Mouse (Mus musculus) embryonic facial prominence, embryonic 10.5 days (tissue): ENCODE results near the gene R3hdml. TPM values are rescaled to one million over a fixed set of nuclear protein-coding genes. Genes with fewer than 3 reads are reported as not detected.

Experiments used
- DNase-seq: peaks from one replicate; pipeline ENCODE4 v3.0.0-alpha.2; 2017; ENCODE audit warnings: low spot score
- H3K27ac ChIP-seq: fragments of 300-500 bp; sonication (generic); replicated peaks from 2 replicates; pipeline ENCODE4 v1.5.1; 2016; ENCODE audit warnings: mild to moderate bottlenecking
- H3K27me3 ChIP-seq: fragments of 300-500 bp; sonication (generic); replicated peaks from 2 replicates; pipeline ENCODE4 v1.6.1; 2016; ENCODE audit warnings: low read depth, mild to moderate bottlenecking; ENCODE audit not compliant: poor library complexity, severe bottlenecking
- H3K36me3 ChIP-seq: fragments of 300-500 bp; sonication (generic); replicated peaks from 2 replicates; pipeline ENCODE4 v1.6.1; 2016; ENCODE audit warnings: mild to moderate bottlenecking, moderate library complexity
- H3K4me1 ChIP-seq: fragments of 300-500 bp; sonication (generic); 2 replicates; pipeline ENCODE4 v1.6.1; 2016
- H3K4me3 ChIP-seq: fragments of 300-500 bp; sonication (generic); 2 replicates; pipeline ENCODE4 v1.5.1; 2016; ENCODE audit warnings: mild to moderate bottlenecking, moderate library complexity
- H3K9me3 ChIP-seq: fragments of 300-500 bp; sonication (generic); 2 replicates; pipeline ENCODE4 v1.6.1; 2016; ENCODE audit warnings: mild to moderate bottlenecking
- WGBS: fragments of 180-500 bp; shearing (Covaris S2); methylation state at CpG from one replicate; pipeline ENCODE4 v1.1.7; 2016; 5-methylcytosine and 5-hydroxymethylcytosine counted together
- polyA plus RNA-seq: library from polyadenylated mRNA; unstranded; fragments of >200 nt; fragmentation: Nextera tagmentation; extraction: Ambion mirVana; gene quantifications from 2 replicates; pipeline ENCODE4 v1.2.1, GENCODE M21; 2016

The R3hdml gene
- polyA plus RNA-seq, 1 experiment from 2014 or later: not detected

DNA sequence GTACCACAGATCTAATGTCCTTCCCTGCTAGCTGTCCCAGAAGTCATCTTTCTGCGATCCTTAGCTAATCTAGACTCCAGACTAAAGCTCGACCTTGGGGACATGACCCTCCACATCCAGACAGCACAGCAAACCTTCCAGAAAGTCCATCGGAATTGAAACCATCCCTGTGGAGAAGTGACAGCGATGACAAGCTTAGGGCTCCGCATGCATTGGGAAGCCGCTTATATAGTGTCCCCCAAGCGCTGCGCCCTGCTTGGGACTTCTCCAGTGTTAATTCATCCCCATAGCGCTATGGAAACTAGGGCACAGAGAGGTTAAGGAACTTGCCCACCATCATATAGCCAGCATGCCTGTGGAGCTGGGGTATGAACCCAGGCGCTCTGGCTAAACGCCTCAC, 29.3 kb upstream of the R3hdml start:
- Histone ChIP-seq H3K9me3 (no peaks in the 10 kb centered on the region), H3K4me1 (peaks cover 5% of the 10 kb centered on the region; the same call in 1 of the 2 replicates), H3K27ac (no peak overlapping the region), H3K27me3 (peaks cover 23% of the 10 kb centered on the region), H3K4me3 (no peak overlapping the region), H3K36me3 (peaks cover 9% of the 10 kb centered on the region)
- 86% methylated on average over 11 of the region's 11 CpGs for WGBS
- no peak for DNase-seq

DNA sequence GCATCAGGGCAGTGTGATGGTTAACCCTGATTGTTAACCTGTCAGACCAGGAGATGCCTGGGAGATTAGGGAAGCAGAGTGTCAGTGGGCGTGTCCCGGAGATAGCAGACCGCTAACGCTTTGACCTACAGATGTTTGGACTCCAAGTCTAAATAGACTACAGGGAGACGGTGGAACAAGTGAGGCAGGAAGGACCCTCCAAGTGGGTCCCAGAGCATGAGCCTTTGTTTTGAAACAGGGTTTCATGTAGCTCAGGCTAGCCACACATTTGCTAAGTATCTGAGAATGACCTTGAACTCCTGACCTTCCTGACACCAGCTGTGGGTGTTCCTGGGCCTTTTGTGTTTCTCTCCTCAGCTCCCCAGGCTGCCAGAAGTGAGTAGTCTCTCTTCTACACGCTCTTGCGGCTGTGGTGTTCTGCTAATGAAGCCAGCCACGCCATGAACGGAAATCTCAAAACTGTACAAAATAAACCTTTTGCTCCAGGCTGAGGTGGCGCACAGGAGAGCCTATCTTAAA, 28.8 kb upstream of the R3hdml start:
- H3K9me3 ChIP-seq: no peaks in the 10 kb centered on the region
- no peak for DNase-seq
- H3K4me3 ChIP-seq: no peak overlapping the region
- H3K36me3 ChIP-seq: peaks cover 13% of the 10 kb centered on the region
- H3K4me1 ChIP-seq: peaks cover 5% of the 10 kb centered on the region; the same call in 1 of the 2 replicates
- 67% methylated on average over 10 of the region's 10 CpGs for WGBS
- no peak overlapping the region for H3K27ac ChIP-seq
- H3K27me3 ChIP-seq: peaks cover 19% of the 10 kb centered on the region

DNA sequence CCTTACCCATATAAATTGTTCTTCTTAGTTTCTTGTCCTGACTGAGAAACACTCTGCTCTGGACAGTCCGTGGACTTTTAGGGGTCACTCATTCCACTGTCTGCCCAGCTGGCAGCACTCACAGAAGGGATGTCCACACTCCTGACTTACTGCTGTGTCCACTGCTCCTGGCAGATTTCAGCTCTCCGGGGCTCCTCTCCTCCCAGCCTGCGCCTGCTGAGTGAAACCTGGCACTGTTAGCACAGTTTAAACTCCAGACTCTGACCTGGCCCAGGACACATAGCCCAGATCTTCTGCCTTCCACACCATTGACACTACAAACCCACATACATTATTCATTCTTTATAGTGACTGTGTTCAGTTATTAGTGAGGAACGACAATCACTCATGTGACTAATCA, 28.1 kb upstream of the R3hdml start:
- peaks cover 20% of the 10 kb centered on the region for H3K36me3 ChIP-seq
- peaks cover 12% of the 10 kb centered on the region for H3K27me3 ChIP-seq
- H3K9me3 ChIP-seq: no peaks in the 10 kb centered on the region
- no peak overlapping the region for H3K4me3 ChIP-seq
- H3K4me1 ChIP-seq: peaks cover 5% of the 10 kb centered on the region; the same call in 1 of the 2 replicates
- 81% methylated on average over 4 of the region's 4 CpGs for WGBS
- H3K27ac ChIP-seq: no peak overlapping the region
- no peak for DNase-seq

DNA sequence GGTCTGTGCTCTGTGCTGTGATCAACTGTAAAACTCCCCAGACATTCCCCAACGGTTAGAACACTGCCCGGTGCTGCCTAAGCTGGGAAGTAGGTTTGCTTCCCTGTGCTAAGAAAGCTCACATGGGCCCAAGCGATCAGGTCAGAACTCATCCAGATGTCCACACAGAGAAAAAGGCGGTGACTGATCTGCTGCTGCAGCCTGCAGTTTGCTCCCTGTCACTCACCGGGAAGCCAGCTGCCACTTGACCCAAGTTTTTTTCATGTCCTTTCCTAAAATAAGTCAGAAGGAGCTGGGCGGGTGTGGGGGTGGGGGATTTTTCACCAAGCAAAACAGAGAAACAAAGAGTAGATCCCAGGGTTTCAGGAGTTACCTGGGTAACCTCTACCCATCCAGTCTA, 27.6 kb upstream of the R3hdml start:
- H3K4me3 ChIP-seq: no peak overlapping the region
- H3K27me3 ChIP-seq: peaks cover 6% of the 10 kb centered on the region
- DNase-seq: no peak
- H3K36me3 ChIP-seq: peaks cover 25% of the 10 kb centered on the region
- 59% methylated on average over 6 of the region's 6 CpGs for WGBS
- peaks cover 5% of the 10 kb centered on the region; the same call in 1 of the 2 replicates for H3K4me1 ChIP-seq
- no peak overlapping the region for H3K27ac ChIP-seq
- H3K9me3 ChIP-seq: no peaks in the 10 kb centered on the region

DNA sequence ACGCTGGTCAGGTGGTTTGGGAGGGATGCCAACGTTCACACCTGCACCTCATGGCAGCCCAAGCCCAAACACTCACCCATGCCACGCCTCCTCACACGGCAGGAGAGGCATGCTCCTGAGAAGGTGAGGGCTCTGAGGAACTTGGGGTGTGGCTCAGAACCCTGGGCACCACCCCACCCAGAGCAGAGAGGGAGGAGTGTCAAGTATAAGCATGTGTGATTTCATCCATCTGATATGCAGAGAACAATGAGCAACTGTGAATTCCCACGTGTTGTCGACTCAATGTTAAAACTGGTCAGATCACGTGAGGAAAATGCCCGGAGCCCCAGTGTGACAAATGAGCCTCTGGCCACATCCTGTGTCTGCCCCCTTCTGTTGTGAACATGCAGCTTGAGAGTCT, 25.3 kb upstream of the R3hdml start:
- Histone ChIP-seq H3K36me3 (peaks cover 31% of the 10 kb centered on the region), H3K9me3 (no peaks in the 10 kb centered on the region), H3K27ac (no peak overlapping the region), H3K4me3 (no peak overlapping the region), H3K4me1 (peaks cover 14% of the 10 kb centered on the region), H3K27me3 (no peaks in the 10 kb centered on the region)
- whole genome bisulfite sequencing: 80% methylated on average over 8 of the region's 8 CpGs
- no peak for DNase-seq

DNA sequence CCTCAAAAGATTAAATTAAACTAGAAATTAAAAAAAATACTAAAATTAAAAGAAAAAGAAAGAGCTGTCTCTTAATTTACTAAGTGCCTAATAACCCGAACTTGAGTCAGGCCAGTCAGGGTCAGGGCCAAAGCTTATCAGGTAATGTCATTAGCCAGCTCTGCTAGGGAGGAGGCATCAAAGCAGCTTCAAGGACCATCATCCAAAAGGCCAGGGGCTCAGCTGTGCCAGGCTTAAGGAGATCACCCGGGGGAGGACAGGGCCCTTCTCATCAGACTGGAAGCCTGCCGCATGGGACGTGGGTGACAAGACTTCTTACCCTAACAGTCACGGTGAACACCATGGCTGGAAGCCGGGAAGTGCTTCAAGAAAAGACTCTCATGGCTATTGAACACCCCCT, 24.5 kb upstream of the R3hdml start:
- DNase-seq: no peak
- H3K27me3 ChIP-seq: no peaks in the 10 kb centered on the region
- peaks cover 31% of the 10 kb centered on the region for H3K36me3 ChIP-seq
- H3K27ac ChIP-seq: no peak overlapping the region
- no peak overlapping the region for H3K4me3 ChIP-seq
- WGBS: 90% methylated on average over 6 of the region's 6 CpGs
- H3K4me1 ChIP-seq: peaks cover 16% of the 10 kb centered on the region
- H3K9me3 ChIP-seq: no peaks in the 10 kb centered on the region

DNA sequence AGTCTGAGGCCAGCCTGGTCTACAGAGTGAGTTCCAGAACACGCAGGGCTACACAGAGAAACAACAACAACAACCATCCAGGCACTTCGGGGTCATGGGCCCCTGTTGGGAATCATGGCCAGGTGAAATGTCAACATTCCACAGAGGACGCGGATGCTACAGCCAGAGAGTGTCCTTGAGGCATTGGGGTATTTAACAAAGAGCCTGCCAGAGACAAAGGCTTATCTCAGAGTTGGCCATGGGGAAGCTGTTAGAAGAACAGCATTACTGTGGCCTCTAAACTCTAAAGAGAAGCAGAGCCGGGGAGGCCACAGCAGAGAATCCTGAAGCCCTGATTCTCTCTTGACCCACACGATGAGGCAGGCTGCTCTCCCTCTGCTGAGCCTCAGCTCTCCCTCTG, 23.3 kb upstream of the R3hdml start:
- Histone ChIP-seq H3K4me1 (peaks cover 16% of the 10 kb centered on the region), H3K4me3 (no peak overlapping the region), H3K27ac (no peak overlapping the region), H3K36me3 (peaks cover 31% of the 10 kb centered on the region), H3K27me3 (no peaks in the 10 kb centered on the region), H3K9me3 (no peaks in the 10 kb centered on the region)
- DNase-seq: no peak
- WGBS: 94% methylated on average over 6 of the region's 6 CpGs

DNA sequence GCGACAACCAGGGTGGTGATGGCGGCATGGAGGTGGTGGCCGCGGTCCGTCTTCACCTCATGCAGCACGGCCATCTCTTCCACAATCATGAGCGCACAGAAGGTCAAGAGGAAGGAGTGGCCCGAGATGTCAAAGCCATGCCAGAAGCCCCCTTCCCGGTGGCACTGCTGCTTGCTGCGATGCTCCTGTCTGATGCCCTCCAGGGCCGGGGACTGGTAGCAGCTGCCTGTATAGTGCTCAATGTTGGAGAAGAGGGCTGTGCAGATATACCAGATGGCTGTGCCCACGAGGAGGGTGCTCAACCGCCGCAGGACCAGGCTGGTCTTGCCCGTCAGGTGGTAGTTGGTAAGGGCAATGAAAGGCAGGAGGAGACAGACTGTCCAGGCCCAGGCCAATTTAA, 22.4 kb upstream of the R3hdml start:
- no peaks in the 10 kb centered on the region for H3K9me3 ChIP-seq
- peaks cover 31% of the 10 kb centered on the region for H3K36me3 ChIP-seq
- H3K27me3 ChIP-seq: no peaks in the 10 kb centered on the region
- no peak for DNase-seq
- H3K4me3 ChIP-seq: no peak overlapping the region
- H3K27ac ChIP-seq: no peak overlapping the region
- H3K4me1 ChIP-seq: peaks cover 12% of the 10 kb centered on the region
- WGBS: 95% methylated on average over 15 of the region's 15 CpGs

DNA sequence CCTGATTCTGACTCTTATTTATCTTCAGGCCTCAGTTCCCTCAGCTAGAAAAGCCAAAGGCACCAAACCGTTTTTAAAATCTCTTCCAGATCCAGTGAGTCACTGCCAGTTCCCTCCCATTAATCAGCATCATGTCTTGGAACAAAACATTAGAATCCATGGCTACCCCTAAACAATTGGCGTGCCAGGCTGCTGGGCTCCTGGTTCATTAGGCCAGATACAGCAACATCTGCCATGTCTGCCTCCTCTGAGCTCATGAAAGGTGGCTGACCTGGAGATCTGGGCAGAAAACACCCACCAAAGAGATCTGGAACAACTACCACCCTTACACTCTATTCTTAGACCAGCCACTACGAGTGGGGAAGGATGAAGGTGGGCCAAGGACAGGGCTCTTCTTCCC, 21.0 kb upstream of the R3hdml start:
- no peaks in the 10 kb centered on the region for H3K9me3 ChIP-seq
- WGBS: 83% methylated on average over 3 of the region's 3 CpGs
- H3K4me3 ChIP-seq: peak overlapping the region; percentile 84
- no peak overlapping the region for H3K27ac ChIP-seq
- H3K36me3 ChIP-seq: peaks cover 31% of the 10 kb centered on the region
- H3K27me3 ChIP-seq: no peaks in the 10 kb centered on the region
- peaks cover 11% of the 10 kb centered on the region for H3K4me1 ChIP-seq
- no peak for DNase-seq

DNA sequence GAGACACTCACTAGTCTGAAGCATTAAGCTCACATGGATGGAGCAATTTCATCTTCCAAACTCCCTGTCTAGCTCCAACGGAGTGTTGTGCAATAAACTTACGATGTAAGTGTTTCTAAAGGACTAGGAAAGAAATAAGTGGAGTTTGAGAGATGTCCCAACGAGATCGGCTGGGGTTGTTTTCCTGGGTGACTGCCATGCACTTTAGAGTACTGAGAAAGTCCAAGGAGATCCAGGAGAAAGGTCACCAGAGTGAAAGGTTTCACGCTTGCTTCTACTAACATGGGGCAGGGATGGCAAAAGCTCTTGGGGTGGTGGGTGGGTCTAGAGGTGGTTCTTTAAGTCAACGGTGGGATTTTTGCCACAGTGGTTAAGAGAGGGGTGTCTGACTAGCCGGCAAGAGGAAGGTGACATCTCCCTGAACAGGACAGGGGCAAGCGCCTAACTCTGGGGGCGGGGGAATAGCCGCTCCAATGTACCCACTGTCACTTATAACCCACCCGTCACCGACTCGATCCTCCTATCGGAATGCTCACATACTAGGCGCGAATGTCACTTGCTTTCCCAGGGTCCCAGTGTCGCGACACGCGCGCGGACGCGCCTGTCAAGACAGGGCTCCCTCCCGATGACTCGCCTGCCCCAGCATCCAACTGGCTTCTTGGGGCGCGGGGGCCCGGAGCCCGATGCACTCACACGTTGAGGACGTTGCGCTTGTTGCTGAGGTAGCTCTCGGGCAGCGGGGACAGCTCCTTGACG, 20.2 kb upstream of the R3hdml start:
- Histone ChIP-seq H3K27me3 (no peaks in the 10 kb centered on the region), H3K36me3 (peaks cover 27% of the 10 kb centered on the region), H3K4me1 (peaks cover 11% of the 10 kb centered on the region), H3K4me3 (peak overlapping the region; percentile 84), H3K9me3 (no peaks in the 10 kb centered on the region), H3K27ac (peak overlapping the region; percentile 87)
- WGBS: 6% methylated on average over 36 of the region's 36 CpGs
- DNase-seq: no peak

DNA sequence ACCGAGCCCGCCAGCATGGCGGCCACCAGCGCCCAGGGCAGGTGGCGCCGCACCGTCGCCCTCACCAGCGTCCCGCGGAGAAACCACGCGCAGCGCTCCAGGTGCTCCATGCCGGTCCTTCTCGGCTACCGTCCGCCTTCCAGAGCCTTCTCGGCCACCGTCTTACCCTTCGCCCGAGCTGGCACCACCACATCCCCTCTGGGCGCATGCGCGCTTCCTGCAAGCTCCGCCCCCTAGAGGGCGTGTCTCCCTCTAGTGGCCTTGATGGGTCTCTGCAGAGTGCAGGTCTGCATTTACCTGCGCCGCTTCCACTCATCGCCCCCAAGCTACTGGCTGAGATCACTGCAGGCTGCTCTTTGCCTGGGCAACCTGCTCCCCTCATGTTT, 19.7 kb upstream of the R3hdml start, which contains the start of gene Fitm2:
Fitm2 (minus strand) TSS at position 164 of the 386 bp plus-strand sequence.
- H3K27ac ChIP-seq: peak within 1 kb of the TSS; percentile 87
- peaks cover 11% of the 10 kb centered on the region for H3K4me1 ChIP-seq
- peak within 1 kb of the TSS; percentile 84 for H3K4me3 ChIP-seq
- no peaks in the 10 kb centered on the region for H3K9me3 ChIP-seq
- WGBS: under 1% methylated on average over 30 of the region's 30 CpGs
- peak; percentile 98 for DNase-seq
- H3K27me3 ChIP-seq: no peaks in the 10 kb centered on the region
- peaks cover 25% of the 10 kb centered on the region for H3K36me3 ChIP-seq

DNA sequence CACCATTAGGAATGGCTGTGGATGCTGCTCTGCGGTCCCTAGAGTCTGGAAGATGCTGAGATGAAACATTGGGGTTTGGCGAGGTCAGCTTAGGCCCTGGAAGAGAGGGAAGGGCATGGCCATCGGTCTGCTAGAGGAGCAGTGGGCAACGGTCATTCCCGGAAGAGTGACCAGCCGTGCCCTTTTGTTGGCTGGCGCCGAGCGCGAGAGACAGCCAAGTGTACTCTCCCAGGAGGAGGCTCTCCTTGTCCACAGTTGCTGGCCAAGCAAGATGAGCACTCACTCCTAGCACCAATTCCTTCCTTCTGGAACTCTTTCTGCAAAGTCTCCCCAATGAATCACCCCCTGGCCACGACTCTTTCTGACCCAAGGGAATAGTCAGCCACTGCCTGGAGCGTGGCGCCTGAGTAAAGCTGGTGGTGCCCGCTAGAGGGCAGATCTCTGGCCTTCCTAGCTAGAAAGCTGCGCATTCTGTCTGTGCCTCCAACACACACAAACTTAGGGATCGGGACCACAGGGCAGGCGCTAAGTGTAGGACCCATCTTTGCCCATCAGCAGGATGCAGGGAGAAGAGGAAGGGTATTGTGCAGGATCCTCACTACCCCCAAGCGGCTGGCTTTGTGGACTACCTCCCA, 11.8 kb upstream of the R3hdml start:
- H3K36me3 ChIP-seq: no peaks in the 10 kb centered on the region
- 48% methylated on average over 18 of the region's 18 CpGs for WGBS

More for the DNA sequence above, 11.8 kb upstream of the R3hdml start:
- peaks cover 39% of the 10 kb centered on the region for H3K27me3 ChIP-seq
- H3K4me1 ChIP-seq: peaks cover 13% of the 10 kb centered on the region
- DNase-seq: peak; percentile 24
- H3K27ac ChIP-seq: no peak overlapping the region
- no peaks in the 10 kb centered on the region for H3K9me3 ChIP-seq
- no peak overlapping the region for H3K4me3 ChIP-seq
